Mouse (Mus musculus) ES-Bruce4 (cell line): ENCODE results near the gene Plekhh2.

Source experiments
- CTCF ChIP-seq: IDR thresholded peaks from one replicate; pipeline ENCODE4 v1.8.1; 2011; ENCODE audit warnings: low read depth, low read length
- EP300 ChIP-seq: IDR thresholded peaks from 2 replicates; pipeline ENCODE4 v1.6.1; 2011; ENCODE audit warnings: low read depth, low read length; ENCODE audit not compliant: insufficient read depth
- POLR2A ChIP-seq: IDR thresholded peaks from one replicate; pipeline ENCODE4 v1.8.1; 2011; ENCODE audit warnings: low read length; ENCODE audit not compliant: insufficient read depth

DNA sequence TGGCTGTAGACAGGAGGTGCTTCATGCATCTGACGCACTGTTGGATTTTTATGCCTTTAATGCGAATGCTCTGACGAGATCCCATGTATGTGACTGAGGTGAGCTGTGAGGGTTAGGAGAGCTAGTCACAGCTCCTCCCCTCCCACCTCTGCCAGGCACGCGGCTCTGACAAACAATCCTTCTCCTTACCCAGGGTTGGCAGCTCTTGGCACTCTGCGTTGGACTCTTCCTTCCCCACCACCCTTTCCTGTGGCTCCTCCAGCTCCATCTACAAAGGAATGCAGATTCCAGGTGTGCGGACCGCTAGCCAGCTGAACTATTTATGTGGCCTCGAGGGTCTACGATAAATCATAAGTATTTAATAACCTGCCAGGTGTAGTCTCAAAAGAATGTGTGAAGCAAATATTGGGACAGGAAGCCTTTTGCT lies 84.3 kb downstream of the Plekhh2 start:
- TF ChIP-seq CTCF (no peak), POLR2A (no peak), EP300 (no peak)
